Mouse (Mus musculus) heart, embryonic 12.5 days (tissue): ENCODE measurements at regions not wholly inside any gene's neighbourhood (a gene's known extent, or its start where the extent isn't known, plus 50 kb on each side); places are given as distances from the start of the nearest gene placed in this dataset.
"Not testable (repeated sequence)": the region's sequence is repeated elsewhere in the genome, so short reads cannot be mapped to it uniquely, and the experiment has no call there.

Source experiments
- ATAC-seq: fragments of 200-750 bp; cut with Nextera tagmentation; 2 replicates; pipeline ENCODE4 v1.8.0; 2017; ENCODE audit warnings: moderate TSS enrichment, moderate library complexity; ENCODE audit not compliant: insufficient number of reproducible peaks, low FRiP score
- H3K27ac ChIP-seq: fragments of 300-500 bp; sonication (generic); 2 replicates; pipeline ENCODE4 v1.5.1; 2016; ENCODE audit warnings: mild to moderate bottlenecking, moderate library complexity; ENCODE audit not compliant: poor library complexity, severe bottlenecking
- H3K27me3 ChIP-seq: fragments of 300-500 bp; sonication (generic); replicated peaks from 2 replicates; pipeline ENCODE4 v1.6.1; 2016; ENCODE audit warnings: mild to moderate bottlenecking, moderate library complexity
- H3K36me3 ChIP-seq: fragments of 300-500 bp; sonication (generic); 2 replicates; pipeline ENCODE4 v1.6.1; 2016; ENCODE audit warnings: mild to moderate bottlenecking, moderate library complexity
- H3K4me1 ChIP-seq: fragments of 300-500 bp; sonication (generic); replicated peaks from 2 replicates; pipeline ENCODE4 v1.6.1; 2016; ENCODE audit warnings: mild to moderate bottlenecking
- H3K4me2 ChIP-seq: fragments of 300-500 bp; sonication (generic); 2 replicates; pipeline ENCODE4 v1.6.1; 2016; ENCODE audit warnings: mild to moderate bottlenecking, moderate library complexity
- H3K4me3 ChIP-seq: fragments of 300-500 bp; sonication (generic); 2 replicates; pipeline ENCODE4 v1.5.1; 2016; ENCODE audit warnings: mild to moderate bottlenecking
- H3K9ac ChIP-seq: fragments of 300-500 bp; sonication (generic); 2 replicates; pipeline ENCODE4 v1.6.1; 2016; ENCODE audit warnings: mild to moderate bottlenecking, moderate library complexity
- H3K9me3 ChIP-seq: fragments of 300-500 bp; sonication (generic); replicated peaks from 2 replicates; pipeline ENCODE4 v1.6.1; 2016; ENCODE audit warnings: mild to moderate bottlenecking, moderate library complexity
- WGBS: fragments of 180-500 bp; shearing (Covaris S2); methylation state at CpG from one replicate; pipeline ENCODE4 v1.1.7; 2016; 5-methylcytosine and 5-hydroxymethylcytosine counted together

DNA sequence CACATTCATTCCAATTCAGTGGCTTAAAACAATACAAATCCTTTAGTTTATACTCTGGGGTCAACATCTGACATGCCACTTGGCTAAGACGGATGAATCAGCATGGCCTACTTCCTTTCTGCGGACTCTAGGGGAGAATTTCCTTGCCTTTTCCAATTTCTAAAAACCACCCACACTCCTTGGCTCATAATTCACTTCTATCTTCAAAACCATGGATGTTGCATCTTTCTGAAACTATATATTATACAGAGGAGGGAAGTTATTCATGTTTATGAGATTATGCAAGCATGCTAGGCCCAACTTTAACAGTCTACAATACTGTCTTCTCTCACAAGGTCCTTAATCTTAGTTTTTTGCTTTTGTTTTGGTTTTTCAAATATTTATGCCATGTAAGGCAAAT, 273.0 kb upstream of the Col8a1 start:
- Histone ChIP-seq H3K9ac (no peak overlapping the region), H3K36me3 (no peaks in the 10 kb centered on the region), H3K4me3 (no peak overlapping the region), H3K4me2 (no peak overlapping the region), H3K27me3 (no peaks in the 10 kb centered on the region), H3K9me3 (no peaks in the 10 kb centered on the region), H3K27ac (no peak overlapping the region), H3K4me1 (no peaks in the 10 kb centered on the region)
- WGBS: 63% methylated on average over 2 of the region's 2 CpGs
- no peak for ATAC-seq

DNA sequence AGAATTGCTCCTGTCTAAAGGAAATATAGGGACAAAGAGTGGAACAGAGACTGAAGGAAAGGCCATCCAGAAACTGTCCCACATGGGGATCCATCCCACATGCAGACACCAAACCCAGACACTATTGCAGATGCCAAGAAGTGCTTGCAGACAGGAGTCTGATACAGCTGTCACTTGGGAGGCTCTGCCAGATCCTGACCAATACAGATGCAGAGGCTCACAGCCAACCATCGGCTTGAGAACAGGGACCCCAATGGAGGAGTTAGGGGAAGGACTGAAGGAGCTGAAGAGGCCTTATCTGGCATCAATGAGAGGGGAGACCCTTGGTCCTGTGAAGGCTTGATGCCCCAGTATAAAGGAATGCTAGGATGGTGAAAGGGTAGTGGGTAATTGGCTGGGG, 274.0 kb upstream of the Col8a1 start:
- 45% methylated on average over 1 of the region's 1 CpGs for WGBS
- not testable (repeated sequence) for H3K27me3 ChIP-seq, H3K36me3 ChIP-seq

DNA sequence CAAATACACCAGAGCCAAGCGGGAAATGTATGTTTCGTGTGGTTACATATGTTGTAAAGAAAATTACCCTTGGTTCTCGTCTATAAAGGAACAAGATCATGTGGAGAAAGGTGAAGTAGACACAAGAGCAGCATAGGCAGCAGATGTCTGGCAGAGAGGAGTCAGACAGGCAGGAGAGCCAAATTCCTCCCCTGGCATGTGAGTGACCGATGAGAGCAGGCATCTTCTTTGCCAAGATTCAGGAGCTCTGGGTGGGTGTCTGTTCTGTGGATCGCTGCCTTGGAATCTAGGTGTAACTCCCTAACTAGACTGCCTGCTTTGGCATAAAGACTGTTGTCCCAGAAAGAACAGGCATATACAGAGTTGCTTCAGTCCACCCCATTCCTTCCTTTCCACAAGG, 275.1 kb upstream of the Col8a1 start:
- Histone ChIP-seq H3K4me2 (no peak overlapping the region), H3K9me3 (no peaks in the 10 kb centered on the region)
- 72% methylated on average over 5 of the region's 5 CpGs for WGBS

More for the DNA sequence above, 274.0 kb upstream of the Col8a1 start:
- H3K9ac ChIP-seq, H3K4me1 ChIP-seq, ATAC-seq, H3K4me3 ChIP-seq, H3K27ac ChIP-seq, H3K4me2 ChIP-seq, H3K9me3 ChIP-seq: not testable (repeated sequence)

DNA sequence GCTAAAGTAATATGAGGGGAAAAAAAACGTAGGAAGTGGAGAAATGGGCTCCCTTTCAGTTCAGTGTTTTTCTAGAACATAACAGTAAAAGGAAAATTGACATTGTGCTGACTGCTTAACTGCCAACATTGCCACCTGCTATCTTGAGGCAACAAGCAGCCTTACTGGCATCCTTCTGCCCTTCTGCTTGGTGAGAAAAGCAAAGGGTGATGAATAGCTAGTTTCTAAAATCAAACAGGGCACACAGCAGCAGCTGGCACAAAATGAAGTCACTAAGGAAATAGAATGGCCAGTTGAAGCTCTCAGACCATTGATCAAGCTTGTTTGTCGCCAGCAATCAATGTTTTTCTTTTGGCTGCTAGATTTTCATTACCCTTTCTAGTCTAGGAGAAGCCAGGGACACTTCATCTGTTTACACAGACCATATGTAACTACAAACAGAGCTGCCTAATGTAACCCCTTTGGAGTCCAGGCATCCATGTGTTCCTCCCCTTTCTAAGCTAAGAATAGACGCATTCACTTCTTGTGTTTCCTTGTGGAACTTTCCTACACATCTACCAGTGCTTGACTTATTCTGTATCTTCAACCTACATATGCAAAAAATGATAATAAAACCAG, 314.2 kb upstream of the Col8a1 start:
- no peak overlapping the region for H3K4me2 ChIP-seq
- ATAC-seq: no peak
- no peak overlapping the region for H3K9ac ChIP-seq
- H3K36me3 ChIP-seq: no peaks in the 10 kb centered on the region
- no peaks in the 10 kb centered on the region for H3K27me3 ChIP-seq
- no peaks in the 10 kb centered on the region for H3K4me1 ChIP-seq
- WGBS: 60% methylated on average over 3 of the region's 3 CpGs
- H3K27ac ChIP-seq: no peak overlapping the region
- no peaks in the 10 kb centered on the region for H3K9me3 ChIP-seq
- H3K4me3 ChIP-seq: no peak overlapping the region

More for the DNA sequence above, 275.1 kb upstream of the Col8a1 start:
- Histone ChIP-seq H3K36me3 (no peaks in the 10 kb centered on the region), H3K27ac (no peak overlapping the region), H3K27me3 (no peaks in the 10 kb centered on the region), H3K4me3 (no peak overlapping the region), H3K9ac (no peak overlapping the region), H3K4me1 (no peaks in the 10 kb centered on the region)
- no peak for ATAC-seq

DNA sequence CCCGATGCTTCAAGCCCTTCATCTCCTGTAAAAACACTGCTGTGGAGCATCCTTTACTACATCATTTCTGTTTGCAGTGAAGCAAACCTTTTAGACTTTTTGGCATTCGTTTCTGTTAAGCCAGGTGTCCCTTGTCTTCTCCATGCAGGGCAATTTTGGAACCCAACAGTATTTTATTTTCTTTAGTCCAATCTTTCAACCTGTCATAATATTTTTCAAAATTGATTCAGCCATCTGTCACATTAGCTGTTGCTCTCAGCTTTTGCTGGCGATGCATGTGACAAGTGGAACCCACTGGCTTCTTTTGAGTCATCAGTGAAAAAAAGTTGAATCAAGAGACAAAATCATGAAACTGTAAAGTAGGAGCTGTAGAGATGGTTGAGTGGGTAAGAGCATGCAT, 317.9 kb upstream of the Col8a1 start:
- WGBS: 73% methylated on average over 3 of the region's 3 CpGs
- H3K36me3 ChIP-seq: no peaks in the 10 kb centered on the region
- no peaks in the 10 kb centered on the region for H3K4me1 ChIP-seq
- no peak overlapping the region for H3K27ac ChIP-seq
- no peak overlapping the region for H3K4me2 ChIP-seq
- no peak for ATAC-seq
- no peaks in the 10 kb centered on the region for H3K27me3 ChIP-seq
- H3K9me3 ChIP-seq: no peaks in the 10 kb centered on the region
- H3K9ac ChIP-seq: no peak overlapping the region
- no peak overlapping the region for H3K4me3 ChIP-seq

DNA sequence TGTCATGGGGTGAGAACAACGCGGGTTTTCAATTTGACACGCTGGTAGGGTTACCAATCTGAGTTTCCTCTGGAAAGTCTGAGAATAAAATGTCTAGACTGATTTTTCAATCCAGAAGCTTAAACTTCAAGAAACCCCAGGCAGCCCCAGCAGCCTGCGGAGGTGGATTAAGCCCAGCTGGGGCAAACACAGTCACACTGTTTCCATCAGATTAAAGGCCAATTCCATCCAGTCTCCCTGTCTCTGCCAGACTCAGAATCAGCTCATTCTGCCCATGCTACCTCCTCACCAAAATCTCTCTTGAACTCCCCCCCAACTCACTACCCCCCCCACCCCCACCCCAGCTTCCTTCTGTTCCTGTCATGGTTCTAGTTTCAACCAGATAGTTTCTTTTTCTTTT, 307.9 kb upstream of the Dcbld2 start:
- Histone ChIP-seq H3K27me3 (no peaks in the 10 kb centered on the region), H3K9me3 (no peaks in the 10 kb centered on the region), H3K4me1 (no peaks in the 10 kb centered on the region), H3K4me2 (no peak overlapping the region), H3K27ac (no peak overlapping the region), H3K9ac (no peak overlapping the region), H3K4me3 (no peak overlapping the region), H3K36me3 (no peaks in the 10 kb centered on the region)
- 76% methylated on average over 4 of the region's 4 CpGs for WGBS
- ATAC-seq: no peak

DNA sequence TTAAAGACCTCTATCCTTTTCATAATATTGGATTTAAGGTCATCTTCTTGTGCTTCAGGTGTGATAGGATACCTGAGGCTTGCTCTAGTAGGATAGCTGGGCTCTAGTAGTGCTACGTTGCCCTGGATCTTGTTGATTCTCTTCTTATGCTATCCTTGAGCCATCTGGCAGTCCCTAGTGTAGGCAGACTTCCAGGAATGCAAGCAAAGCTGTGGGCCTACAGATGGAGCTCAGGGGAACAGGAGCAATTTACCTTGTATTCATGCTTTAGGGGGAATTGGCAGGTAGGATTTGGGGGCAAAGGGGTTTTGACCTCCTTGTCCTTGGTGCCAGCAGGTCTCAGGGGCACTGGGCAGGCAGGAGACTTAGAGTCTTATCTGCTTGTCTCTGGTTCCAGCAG, 297.8 kb upstream of the Dcbld2 start:
- Histone ChIP-seq H3K4me1 (no peaks in the 10 kb centered on the region), H3K9me3 (no peaks in the 10 kb centered on the region), H3K9ac (no peak overlapping the region), H3K36me3 (no peaks in the 10 kb centered on the region), H3K4me2 (no peak overlapping the region), H3K4me3 (no peak overlapping the region), H3K27me3 (no peaks in the 10 kb centered on the region), H3K27ac (no peak overlapping the region)
- 85% methylated on average over 1 of the region's 1 CpGs for WGBS
- ATAC-seq: no peak

DNA sequence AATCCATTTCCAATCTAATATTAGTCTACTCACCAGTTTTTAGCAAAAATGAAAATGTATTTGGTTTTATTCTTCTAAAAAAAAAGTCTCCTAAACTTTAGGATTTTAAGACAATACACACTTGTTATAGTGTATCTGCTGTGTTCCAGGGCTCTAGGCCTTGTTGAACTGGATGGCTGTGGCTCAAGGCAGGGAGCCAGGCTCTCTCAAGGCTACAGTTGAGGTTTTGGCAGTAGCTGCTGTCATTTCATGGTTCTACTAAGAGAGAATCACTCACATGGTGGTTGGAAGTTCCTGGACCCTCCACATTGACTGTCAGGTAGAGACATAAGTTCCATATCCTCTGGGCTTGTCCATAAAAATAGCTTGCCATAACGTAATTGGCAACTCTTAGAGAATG, 282.2 kb upstream of the Dcbld2 start:
- WGBS: 67% methylated on average over 1 of the region's 1 CpGs
- Histone ChIP-seq H3K36me3 (no peaks in the 10 kb centered on the region), H3K9ac (no peak overlapping the region), H3K27me3 (no peaks in the 10 kb centered on the region), H3K4me2 (no peak overlapping the region), H3K27ac (no peak overlapping the region), H3K4me1 (no peaks in the 10 kb centered on the region), H3K4me3 (no peak overlapping the region), H3K9me3 (no peaks in the 10 kb centered on the region)
- no peak for ATAC-seq

DNA sequence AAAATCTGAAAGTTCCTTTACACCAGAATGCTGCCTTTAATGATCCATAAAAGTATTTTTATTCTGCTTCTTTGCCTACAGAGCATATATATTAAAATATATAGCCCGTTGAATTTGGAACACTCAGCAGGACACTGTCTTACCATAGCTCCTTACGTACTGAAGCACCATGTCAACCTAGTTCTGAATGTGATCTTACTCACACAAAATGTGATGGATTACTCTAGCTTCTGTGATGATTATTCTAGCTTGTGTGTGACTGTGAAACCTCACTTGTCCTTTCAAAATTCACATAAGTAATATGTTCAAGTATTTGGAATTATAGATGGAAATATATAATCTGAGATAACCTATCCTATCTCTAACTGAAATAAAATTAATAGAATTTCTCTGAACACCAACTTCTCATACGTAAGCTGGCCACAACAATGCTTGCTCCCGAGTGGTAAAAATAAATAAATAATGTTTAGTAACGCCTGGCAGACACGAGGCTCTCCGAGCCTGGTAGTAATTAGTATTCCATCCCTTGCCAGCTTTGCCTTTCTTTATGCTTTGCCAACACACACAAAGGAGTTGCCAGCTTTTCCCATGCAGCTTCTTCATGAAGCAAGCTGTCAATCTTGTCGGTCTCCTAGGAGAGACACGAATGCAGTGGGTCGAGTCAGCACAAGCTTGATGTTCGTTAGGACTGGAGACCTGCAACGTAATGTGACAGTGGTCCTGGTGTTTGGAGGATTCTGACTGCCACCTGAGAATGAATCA, 271.9 kb upstream of the Dcbld2 start:
- no peaks in the 10 kb centered on the region for H3K9me3 ChIP-seq
- H3K9ac ChIP-seq: no peak overlapping the region
- no peak overlapping the region for H3K4me2 ChIP-seq
- no peak for ATAC-seq
- 0 out of 2 replicates have a peak, but pooled peaks cover 3% of the 10 kb centered on the region for H3K4me1 ChIP-seq
- WGBS: 85% methylated on average over 12 of the region's 12 CpGs
- H3K27ac ChIP-seq: no peak overlapping the region
- H3K27me3 ChIP-seq: no peaks in the 10 kb centered on the region
- no peak overlapping the region for H3K4me3 ChIP-seq
- no peaks in the 10 kb centered on the region for H3K36me3 ChIP-seq

DNA sequence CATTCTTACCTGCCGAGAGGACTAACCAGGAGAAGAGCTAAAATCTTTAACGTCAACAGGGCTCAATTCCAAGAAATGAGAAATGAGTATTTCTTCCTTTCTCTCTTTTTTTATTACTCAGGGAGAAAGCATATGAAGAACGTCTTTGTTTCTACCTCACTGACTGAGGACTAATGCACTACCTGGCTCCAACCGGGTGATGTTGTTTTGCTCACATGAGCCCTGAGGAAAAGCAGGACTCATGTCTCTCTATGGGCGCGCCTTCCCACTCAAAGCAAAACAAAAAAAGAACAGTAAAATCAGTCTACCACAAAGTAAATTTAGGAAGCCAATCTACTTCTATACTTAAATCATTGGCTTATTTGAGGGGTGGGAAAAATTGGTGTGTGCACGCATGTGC, 271.3 kb upstream of the Dcbld2 start:
- no peak overlapping the region for H3K4me2 ChIP-seq
- WGBS: 87% methylated on average over 7 of the region's 7 CpGs
- no peaks in the 10 kb centered on the region for H3K4me1 ChIP-seq
- H3K4me3 ChIP-seq: no peak overlapping the region
- no peak overlapping the region for H3K27ac ChIP-seq
- no peaks in the 10 kb centered on the region for H3K36me3 ChIP-seq
- no peak for ATAC-seq
- H3K9me3 ChIP-seq: no peaks in the 10 kb centered on the region
- no peaks in the 10 kb centered on the region for H3K27me3 ChIP-seq
- no peak overlapping the region for H3K9ac ChIP-seq

DNA sequence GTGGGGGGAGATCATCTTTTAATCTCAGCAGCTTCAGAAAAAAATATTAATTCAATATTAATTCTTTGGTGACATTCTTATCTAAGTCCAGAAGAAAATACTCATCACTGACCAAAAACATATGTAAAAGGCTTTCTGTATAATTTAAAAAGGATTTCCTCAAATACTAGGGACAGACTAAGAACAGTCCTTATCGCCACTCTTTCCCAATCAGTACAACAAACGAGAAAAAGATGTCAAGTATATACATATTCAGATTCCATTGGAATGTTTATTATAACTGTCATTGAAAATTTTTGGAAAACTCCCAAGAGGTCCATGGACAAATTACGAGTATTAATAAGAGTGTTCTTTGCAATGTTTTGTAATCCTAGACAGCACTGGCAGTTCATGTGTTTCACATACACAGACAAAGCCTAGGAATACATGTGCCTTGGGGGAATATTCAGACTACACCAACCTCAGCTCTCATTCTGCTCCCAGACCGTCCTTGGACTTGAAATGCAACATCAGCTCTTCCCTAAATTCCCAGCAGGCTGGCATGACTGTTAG, 270.4 kb upstream of the Dcbld2 start:
- Histone ChIP-seq H3K4me2 (no peak overlapping the region), H3K4me1 (no peaks in the 10 kb centered on the region), H3K36me3 (no peaks in the 10 kb centered on the region), H3K9ac (no peak overlapping the region), H3K4me3 (no peak overlapping the region), H3K27me3 (no peaks in the 10 kb centered on the region), H3K27ac (no peak overlapping the region), H3K9me3 (0 out of 2 replicates have a peak, but pooled peaks cover 2% of the 10 kb centered on the region)
- WGBS: 72% methylated on average over 4 of the region's 4 CpGs
- ATAC-seq: no peak
